Mouse (Mus musculus) CD4-positive helper T cell, adult 2 months (primary cell): ENCODE results near the gene Golt1a.

Experiments used
- DNase-seq: peaks from one replicate; pipeline ENCODE4 v3.0.0-alpha.2; 2012; ENCODE audit warnings: low read depth, missing footprints, low spot score

Gene Golt1a

GRCm38 (mm10) chr1:133309652-133310267 is at the start of gene Golt1a:
Gene Golt1a, plus strand, starts transcription at chr1:133309800.
- DNase-seq, result no peak

- no peak for DNase-seq
Observed at GRCm38 (mm10) chr1:133262628-133263027, 47.0 kb upstream of the Golt1a start.

GRCm38 (mm10) chr1:133263134-133263533 is 46.5 kb upstream of the Golt1a start:
- DNase-seq, result no peak

GRCm38 (mm10) chr1:133264367-133264766 is 45.2 kb upstream of the Golt1a start:
- DNase-seq, result no peak

- no peak for DNase-seq
Observed at GRCm38 (mm10) chr1:133265114-133265766, 44.4 kb upstream of the Golt1a start.

GRCm38 (mm10) chr1:133267094-133267493 is 42.5 kb upstream of the Golt1a start:
- no peak for DNase-seq

GRCm38 (mm10) chr1:133267813-133268492 is 41.6 kb upstream of the Golt1a start:
- no peak for DNase-seq

- DNase-seq, result no peak
Observed at GRCm38 (mm10) chr1:133268503-133268902, 41.1 kb upstream of the Golt1a start.

- DNase-seq, result no peak
Observed at GRCm38 (mm10) chr1:133270336-133270735, 39.3 kb upstream of the Golt1a start.

- DNase-seq, result no peak
Observed at GRCm38 (mm10) chr1:133274163-133274562, 35.4 kb upstream of the Golt1a start.

GRCm38 (mm10) chr1:133276983-133277382 is 32.6 kb upstream of the Golt1a start:
- no peak for DNase-seq

GRCm38 (mm10) chr1:133278539-133278938 is 31.1 kb upstream of the Golt1a start:
- no peak for DNase-seq

GRCm38 (mm10) chr1:133278946-133279631 is 30.5 kb upstream of the Golt1a start:
- DNase-seq, result no peak

GRCm38 (mm10) chr1:133279632-133280093 is 29.9 kb upstream of the Golt1a start:
- DNase-seq, result no peak

GRCm38 (mm10) chr1:133280537-133280936 is 29.1 kb upstream of the Golt1a start:
- no peak for DNase-seq

GRCm38 (mm10) chr1:133285907-133286306 is 23.7 kb upstream of the Golt1a start:
- DNase-seq, result no peak

GRCm38 (mm10) chr1:133287051-133287450 is 22.5 kb upstream of the Golt1a start:
- DNase-seq, result no peak

GRCm38 (mm10) chr1:133287880-133288279 is 21.7 kb upstream of the Golt1a start:
- DNase-seq, result no peak

GRCm38 (mm10) chr1:133291888-133292287 is 17.7 kb upstream of the Golt1a start:
- no peak for DNase-seq

- DNase-seq, result no peak
Observed at GRCm38 (mm10) chr1:133292608-133293007, 17.0 kb upstream of the Golt1a start.

GRCm38 (mm10) chr1:133296376-133296775 is 13.2 kb upstream of the Golt1a start:
- DNase-seq, result no peak

GRCm38 (mm10) chr1:133298816-133299215 is 10.8 kb upstream of the Golt1a start:
- no peak for DNase-seq
